Mouse (Mus musculus) embryo, embryonic 11 days (tissue): ENCODE measurements around the gene Fbxo21.

Experiments
- DNase-seq: peaks from one replicate; pipeline ENCODE4 v3.0.0-alpha.2; 2015

Gene Fbxo21

GRCm38 (mm10) chr5:117976657-117977500 lies at the start of gene Fbxo21:
TSS of gene Fbxo21 (plus strand) at chr5:117976730.
- peak; percentile 98 for DNase-seq

GRCm38 (mm10) chr5:117928553-117928952 lies 48.0 kb upstream of the Fbxo21 start:
- no peak for DNase-seq

GRCm38 (mm10) chr5:117932222-117932621 lies 44.3 kb upstream of the Fbxo21 start:
- DNase-seq: no peak

- DNase-seq: peak; percentile 90
These were observed 43.7 kb upstream of the Fbxo21 start for GRCm38 (mm10) chr5:117932862-117933261.

- no peak for DNase-seq
These were observed 40.2 kb upstream of the Fbxo21 start for GRCm38 (mm10) chr5:117936346-117936745.

GRCm38 (mm10) chr5:117937186-117937585 lies 39.3 kb upstream of the Fbxo21 start:
- DNase-seq: no peak

- DNase-seq: peak; percentile 77
These were observed 38.3 kb upstream of the Fbxo21 start for GRCm38 (mm10) chr5:117938182-117938581.

GRCm38 (mm10) chr5:117939402-117939801 lies 37.1 kb upstream of the Fbxo21 start:
- no peak for DNase-seq

GRCm38 (mm10) chr5:117941552-117941951 lies 35.0 kb upstream of the Fbxo21 start:
- DNase-seq: no peak

GRCm38 (mm10) chr5:117946605-117947004 lies 29.9 kb upstream of the Fbxo21 start:
- DNase-seq: peak; percentile 34

- DNase-seq: no peak
These were observed 27.1 kb upstream of the Fbxo21 start for GRCm38 (mm10) chr5:117949393-117949792.

- no peak for DNase-seq
These were observed 22.6 kb upstream of the Fbxo21 start for GRCm38 (mm10) chr5:117953893-117954292.

- no peak for DNase-seq
These were observed 22.1 kb upstream of the Fbxo21 start for GRCm38 (mm10) chr5:117954429-117954828.

- DNase-seq: peak; percentile 59
These were observed 20.7 kb upstream of the Fbxo21 start for GRCm38 (mm10) chr5:117955675-117956420.

- no peak for DNase-seq
These were observed 11.8 kb upstream of the Fbxo21 start for GRCm38 (mm10) chr5:117964750-117965149.

GRCm38 (mm10) chr5:117966956-117967355 lies 9.6 kb upstream of the Fbxo21 start:
- DNase-seq: no peak

- no peak for DNase-seq
These were observed 8.9 kb upstream of the Fbxo21 start for GRCm38 (mm10) chr5:117967659-117968069.

GRCm38 (mm10) chr5:117969681-117970427 lies 6.7 kb upstream of the Fbxo21 start:
- DNase-seq: no peak

- no peak for DNase-seq
These were observed 270 bp upstream of the Fbxo21 start for GRCm38 (mm10) chr5:117976263-117976656.

- peak; percentile 20 for DNase-seq
These were observed 1.1 kb downstream of the Fbxo21 start for GRCm38 (mm10) chr5:117977501-117978158.

- no peak for DNase-seq
These were observed 1.7 kb downstream of the Fbxo21 start for GRCm38 (mm10) chr5:117978159-117978697.

- no peak for DNase-seq
These were observed 2.6 kb downstream of the Fbxo21 start for GRCm38 (mm10) chr5:117979082-117979481.
